Mouse (Mus musculus): ENCODE results near the gene Traf4. TPM values are rescaled to one million over a fixed set of nuclear protein-coding genes. Genes with fewer than 3 reads are reported as not detected.
"Not testable (repeated sequence)": the region's sequence is repeated elsewhere in the genome, so short reads cannot be mapped to it uniquely, and the experiment has no call there.

The Traf4 gene
- polyA plus RNA-seq, 1 experiment from 2014 or later = 149 TPM

DNA sequence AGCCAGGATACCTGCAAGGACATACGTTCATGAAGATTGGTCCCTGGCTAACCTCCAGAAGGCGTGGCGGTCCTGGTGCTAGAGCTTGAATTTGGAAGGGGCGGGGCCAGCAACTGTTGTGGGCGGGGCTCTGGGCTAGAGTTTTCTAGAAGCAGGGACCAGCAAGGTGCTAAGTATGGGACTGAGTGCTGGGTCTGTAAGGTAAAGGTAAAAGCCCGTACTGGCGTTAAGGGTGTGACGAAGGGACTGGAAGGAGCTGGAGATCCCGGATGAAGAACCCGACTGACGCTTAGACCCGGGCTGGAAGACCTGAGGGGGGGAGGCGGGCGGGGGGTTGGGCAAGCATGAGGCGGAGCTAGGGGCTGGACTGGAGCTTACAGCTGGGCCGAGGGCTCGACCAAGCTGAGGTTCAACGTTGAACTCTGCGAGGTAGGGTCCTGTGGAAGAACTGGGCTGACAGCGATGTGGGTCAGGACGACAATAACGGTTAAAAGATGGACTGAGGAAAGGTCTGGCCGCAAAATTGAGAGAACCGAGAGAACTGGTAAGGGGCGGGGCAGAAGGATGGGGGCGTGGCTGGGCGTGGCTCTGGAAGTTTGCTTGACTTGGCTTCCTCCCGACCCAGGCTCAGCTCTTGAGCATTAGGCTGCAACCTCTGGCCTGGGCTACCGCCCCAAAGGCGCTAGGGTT lies 29.2 kb upstream of the Traf4 start:
- Histone ChIP-seq H3K27me3 (no peaks in the 10 kb centered on the region), H3K27ac (no peak overlapping the region), H3K36me3 (peaks cover 30% of the 10 kb centered on the region), H3K4me3 (peak overlapping the region; percentile 34), H3K9me3 (replicated peaks) (no peaks in the 10 kb centered on the region), H3K4me1 (peaks cover 20% of the 10 kb centered on the region), H3K4me2 (replicated peaks) (peak overlapping the region; percentile 51), H3K9ac (0 out of 2 replicates have a peak overlapping the region, but pooled peaks have one; percentile 41)
- 2% methylated on average over 30 of the region's 30 CpGs for WGBS
- ATAC-seq (ENCODE audit: low FRiP score) = peak; percentile 55; the same call in 1 of the 2 replicates

GRCm38 (mm10) chr11:78193113-78193512 lies 27.7 kb upstream of the Traf4 start, which contains the start of gene Proca1:
Gene Proca1 (plus strand): TSS chr11:78193392.
- Histone ChIP-seq H3K4me1 (peaks cover 25% of the 10 kb centered on the region), H3K9ac (no peak within 1 kb of the TSS), H3K36me3 (peaks cover 30% of the 10 kb centered on the region), H3K9me3 (replicated peaks) (no peaks in the 10 kb centered on the region), H3K4me3 (peak within 1 kb of the TSS; percentile 34), H3K27me3 (no peaks in the 10 kb centered on the region), H3K4me2 (replicated peaks) (peak within 1 kb of the TSS; percentile 51), H3K27ac (no peak within 1 kb of the TSS)
- 85% methylated on average over 1 of the region's 1 CpGs for WGBS
- ATAC-seq (ENCODE audit: low FRiP score) = no peak

GRCm38 (mm10) chr11:78190041-78190440 lies 24.7 kb upstream of the Traf4 start:
- peak overlapping the region; percentile 65 for H3K4me2 ChIP-seq (replicated peaks)
- H3K36me3 ChIP-seq = peaks cover 30% of the 10 kb centered on the region
- H3K27me3 ChIP-seq = no peaks in the 10 kb centered on the region
- peak overlapping the region; percentile 76; the same call in 1 of the 2 replicates for H3K4me3 ChIP-seq
- H3K4me1 ChIP-seq = peaks cover 24% of the 10 kb centered on the region
- WGBS = 64% methylated on average over 6 of the region's 6 CpGs
- ATAC-seq (ENCODE audit: low FRiP score) = no peak
- H3K27ac ChIP-seq = peak overlapping the region; percentile 96
- no peaks in the 10 kb centered on the region for H3K9me3 ChIP-seq (replicated peaks)
- peak overlapping the region; percentile 89; the same call in 1 of the 2 replicates for H3K9ac ChIP-seq

GRCm38 (mm10) chr11:78189234-78190040 lies 24.0 kb upstream of the Traf4 start:
- Histone ChIP-seq H3K4me1 (peaks cover 18% of the 10 kb centered on the region), H3K9ac (peak overlapping the region; percentile 89), H3K4me3 (peak overlapping the region; percentile 76), H3K4me2 (replicated peaks) (peak overlapping the region; percentile 65), H3K27ac (peak overlapping the region; percentile 96), H3K36me3 (peaks cover 30% of the 10 kb centered on the region), H3K27me3 (no peaks in the 10 kb centered on the region), H3K9me3 (replicated peaks) (no peaks in the 10 kb centered on the region)
- WGBS = under 1% methylated on average over 42 of the region's 42 CpGs
- peak; percentile 83 for ATAC-seq (ENCODE audit: low FRiP score)

DNA sequence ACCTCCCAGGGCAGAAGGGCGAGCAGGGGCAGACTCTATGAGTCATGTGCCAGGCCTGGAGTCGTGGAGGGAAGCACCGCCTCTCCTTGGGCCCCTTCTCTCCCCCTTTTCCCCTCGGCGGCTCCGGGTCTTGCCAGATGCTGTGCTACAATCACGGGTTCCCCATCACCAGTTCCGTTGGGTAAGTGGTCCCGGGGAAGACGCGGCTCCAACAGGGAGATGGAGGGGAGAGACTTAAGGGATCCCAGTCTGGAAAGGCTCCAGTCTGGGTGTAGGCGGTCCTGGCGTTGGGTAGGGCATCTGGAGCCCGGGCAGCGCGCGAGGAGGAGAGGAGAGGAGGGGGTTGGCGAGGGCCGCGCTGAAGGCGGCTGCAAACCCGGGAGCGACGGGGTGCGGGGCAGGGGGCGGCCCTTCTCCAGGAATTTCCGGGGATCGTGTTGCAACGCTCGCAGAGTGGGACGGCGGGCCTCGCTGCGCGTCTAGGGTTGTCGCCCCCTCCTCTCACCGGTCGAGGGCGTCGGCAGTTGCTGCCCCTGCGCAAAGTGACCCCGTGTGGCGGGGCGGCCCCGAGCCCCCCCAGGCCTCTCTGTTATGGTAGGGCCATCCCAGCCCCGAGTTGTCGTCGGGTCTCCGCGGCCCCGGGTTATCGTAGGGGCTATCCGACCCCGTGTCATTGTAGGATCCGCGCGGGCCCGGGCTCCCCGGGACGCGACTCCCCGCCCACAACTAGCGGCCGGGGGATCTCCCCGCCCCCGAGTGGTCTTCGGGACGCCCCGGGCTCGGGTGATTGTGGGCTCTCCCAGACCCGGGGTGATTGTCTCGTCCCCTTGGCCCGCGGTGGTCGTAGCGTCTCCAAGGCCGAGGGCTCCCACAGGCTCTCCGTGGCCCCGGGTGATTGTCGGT lies 23.2 kb upstream of the Traf4 start, which contains the start of gene Rab34:
TSS of gene Rab34 (plus strand) at position 100 of the 903 bp plus-strand sequence.
- H3K9me3 ChIP-seq (replicated peaks) = no peaks in the 10 kb centered on the region
- H3K4me2 ChIP-seq (replicated peaks) = peak within 1 kb of the TSS; percentile 65
- ATAC-seq (ENCODE audit: low FRiP score) = peak; percentile 70
- no peaks in the 10 kb centered on the region for H3K27me3 ChIP-seq
- WGBS = under 1% methylated on average over 76 of the region's 80 CpGs
- peak within 1 kb of the TSS; percentile 96 for H3K27ac ChIP-seq
- H3K9ac ChIP-seq = peak within 1 kb of the TSS; percentile 89
- H3K4me3 ChIP-seq = peak within 1 kb of the TSS; percentile 76
- H3K4me1 ChIP-seq = peaks cover 21% of the 10 kb centered on the region
- H3K36me3 ChIP-seq = peaks cover 26% of the 10 kb centered on the region

GRCm38 (mm10) chr11:78184702-78185101 lies 19.3 kb upstream of the Traf4 start:
- Histone ChIP-seq H3K36me3 (peaks cover 17% of the 10 kb centered on the region), H3K4me1 (peaks cover 35% of the 10 kb centered on the region)
- not testable (repeated sequence) for H3K4me3 ChIP-seq; H3K9me3 ChIP-seq (replicated peaks); H3K27me3 ChIP-seq; H3K27ac ChIP-seq; H3K4me2 ChIP-seq (replicated peaks); ATAC-seq (ENCODE audit: low FRiP score); H3K9ac ChIP-seq
- 94% methylated on average over 6 of the region's 6 CpGs for WGBS

DNA sequence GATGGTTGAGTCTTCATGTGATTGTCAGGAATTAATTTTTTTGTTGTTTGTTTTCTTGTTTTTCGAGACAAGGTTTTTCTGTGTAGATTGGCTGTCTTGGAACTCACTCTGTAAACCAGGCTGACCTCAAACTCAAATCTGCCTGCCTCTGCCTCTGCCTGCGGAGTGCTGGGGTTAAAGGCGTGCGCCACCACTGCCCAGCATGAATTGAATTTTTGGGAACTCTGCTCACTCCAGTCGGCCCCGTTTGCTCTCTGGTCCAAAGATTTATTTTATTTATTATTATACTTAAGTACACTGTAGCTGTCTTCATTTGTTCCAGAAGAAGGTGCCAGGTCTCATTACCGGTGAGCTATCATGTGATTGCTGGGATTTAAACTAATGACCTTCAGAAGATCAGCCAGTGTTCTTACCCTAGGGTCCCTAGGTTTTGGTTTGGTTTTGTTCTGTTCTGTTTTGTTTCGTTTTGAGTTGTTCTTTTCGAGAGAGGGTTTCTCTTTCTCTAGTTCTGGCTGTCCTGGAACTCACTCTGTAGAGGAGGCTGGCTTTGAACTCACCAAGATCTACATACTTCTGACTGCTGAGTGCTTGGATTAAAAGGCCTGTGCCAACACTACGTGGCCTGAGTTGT lies 18.6 kb upstream of the Traf4 start:
- H3K9me3 ChIP-seq (replicated peaks) = no peaks in the 10 kb centered on the region
- H3K9ac ChIP-seq = peak overlapping the region; percentile 13
- H3K27ac ChIP-seq = no peak overlapping the region
- peaks cover 40% of the 10 kb centered on the region for H3K4me1 ChIP-seq
- 0 out of 2 replicates have a peak, but pooled peaks have one; percentile 6 for ATAC-seq (ENCODE audit: low FRiP score)
- WGBS = 53% methylated on average over 10 of the region's 10 CpGs
- peak overlapping the region; percentile 76; the same call in 1 of the 2 replicates for H3K4me3 ChIP-seq
- H3K36me3 ChIP-seq = peaks cover 22% of the 10 kb centered on the region
- peak overlapping the region; percentile 41 for H3K4me2 ChIP-seq (replicated peaks)
- no peaks in the 10 kb centered on the region for H3K27me3 ChIP-seq

DNA sequence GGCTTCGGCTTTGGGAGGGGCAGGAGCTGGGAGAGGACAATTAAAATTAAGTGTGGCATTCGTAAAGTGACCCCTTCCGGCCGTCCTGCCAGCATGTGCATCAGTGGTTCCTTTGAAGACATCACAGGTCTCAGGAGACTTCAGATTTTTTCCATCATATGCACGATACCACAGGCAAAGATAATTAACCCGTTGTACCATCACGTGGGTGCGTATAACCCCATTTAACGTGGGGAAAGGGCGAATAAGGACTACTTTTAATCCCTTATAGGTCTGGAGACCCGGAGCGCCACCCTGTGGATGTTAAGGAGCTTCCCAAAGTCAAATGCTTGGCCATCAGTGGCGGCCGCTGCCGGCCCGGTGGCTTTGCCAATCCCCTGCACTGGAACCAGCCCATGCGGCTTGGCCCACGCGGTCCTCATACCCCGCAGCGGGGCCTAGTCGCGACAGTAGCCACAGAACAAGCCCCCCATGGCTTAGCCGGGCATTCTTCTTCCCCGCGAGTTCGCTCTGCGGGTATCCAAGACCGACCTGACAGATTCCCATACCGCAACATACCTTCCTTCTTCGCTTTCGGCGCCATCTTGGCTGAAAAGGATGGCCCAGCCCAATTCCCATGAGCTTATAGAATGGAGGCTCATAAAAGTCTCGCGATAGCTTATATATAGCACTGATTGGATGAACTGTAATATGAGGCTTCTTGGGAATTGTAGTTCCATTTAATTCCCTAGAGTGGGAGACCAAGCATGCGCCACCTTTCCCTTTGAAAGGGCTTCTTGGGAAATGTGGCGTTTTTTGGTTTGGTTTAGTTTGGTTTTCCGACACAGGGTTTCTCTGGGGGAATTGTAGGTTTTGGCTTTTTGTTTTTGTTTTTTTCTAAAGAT lies 17.8 kb upstream of the Traf4 start, which contains the start of gene Rpl23a:
TSS of gene Rpl23a (minus strand) at position 624 of the 884 bp plus-strand sequence.
- H3K4me3 ChIP-seq = peak within 1 kb of the TSS; percentile 76
- under 1% methylated on average over 38 of the region's 38 CpGs for WGBS
- H3K36me3 ChIP-seq = peaks cover 22% of the 10 kb centered on the region
- H3K27ac ChIP-seq = peak within 1 kb of the TSS; percentile 95
- peak within 1 kb of the TSS; percentile 76 for H3K4me2 ChIP-seq (replicated peaks)
- H3K27me3 ChIP-seq = no peaks in the 10 kb centered on the region
- H3K9me3 ChIP-seq (replicated peaks) = no peaks in the 10 kb centered on the region
- peak; percentile 92 for ATAC-seq (ENCODE audit: low FRiP score)
- peaks cover 44% of the 10 kb centered on the region for H3K4me1 ChIP-seq
- peak within 1 kb of the TSS; percentile 92 for H3K9ac ChIP-seq

DNA sequence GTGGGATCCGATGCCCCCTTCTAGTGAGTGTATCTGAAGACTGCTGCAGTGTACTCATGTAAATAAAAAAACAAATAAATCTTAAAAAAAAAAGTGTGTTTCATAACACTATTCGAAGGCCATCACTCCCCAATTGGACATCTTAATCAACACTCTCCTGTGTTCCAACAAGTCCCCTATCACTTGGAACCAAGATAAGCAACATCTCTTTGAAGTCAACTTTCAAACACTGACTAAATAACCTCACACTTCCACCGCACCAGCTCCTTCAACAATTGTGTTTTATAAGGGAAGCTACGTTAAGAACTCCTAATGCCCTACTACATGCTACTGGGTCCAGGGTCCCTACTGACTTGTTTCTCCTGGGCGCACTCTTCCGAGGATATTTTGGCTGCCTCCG lies 17.1 kb upstream of the Traf4 start:
- peak overlapping the region; percentile 92 for H3K9ac ChIP-seq
- WGBS = 10% methylated on average over 7 of the region's 7 CpGs
- no peaks in the 10 kb centered on the region for H3K9me3 ChIP-seq (replicated peaks)
- peaks cover 22% of the 10 kb centered on the region for H3K36me3 ChIP-seq
- peak overlapping the region; percentile 76 for H3K4me3 ChIP-seq
- H3K4me1 ChIP-seq = peaks cover 46% of the 10 kb centered on the region
- H3K27ac ChIP-seq = peak overlapping the region; percentile 95
- no peaks in the 10 kb centered on the region for H3K27me3 ChIP-seq
- peak overlapping the region; percentile 76 for H3K4me2 ChIP-seq (replicated peaks)
- ATAC-seq (ENCODE audit: low FRiP score) = no peak

DNA sequence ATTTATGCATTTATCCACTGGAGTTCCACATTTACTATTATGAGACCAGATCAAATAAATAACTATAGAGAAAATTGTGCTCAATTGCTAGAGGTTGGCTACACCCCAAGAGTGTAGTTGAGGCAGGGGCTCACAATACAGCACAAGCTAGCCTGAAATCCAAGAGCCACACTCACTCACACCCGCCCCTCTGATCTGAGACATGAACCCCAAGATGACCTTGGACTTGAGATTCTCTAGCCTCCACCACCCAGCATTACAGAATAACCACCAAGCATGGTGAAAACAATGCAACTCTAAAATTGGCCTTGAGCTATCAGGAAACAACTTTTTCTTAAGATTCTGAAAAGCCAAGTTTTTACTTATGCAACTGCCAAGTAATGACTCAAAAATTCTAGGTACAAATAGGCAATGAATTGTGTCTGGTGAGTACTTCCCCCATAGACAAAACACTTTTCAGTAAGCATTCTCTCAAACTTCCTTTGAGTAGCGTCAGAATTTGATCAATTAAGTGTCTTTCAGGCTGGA lies 16.5 kb upstream of the Traf4 start:
- Histone ChIP-seq H3K9ac (peak overlapping the region; percentile 92), H3K36me3 (peaks cover 22% of the 10 kb centered on the region), H3K9me3 (replicated peaks) (no peaks in the 10 kb centered on the region), H3K4me1 (peaks cover 52% of the 10 kb centered on the region), H3K4me2 (replicated peaks) (peak overlapping the region; percentile 76), H3K4me3 (peak overlapping the region; percentile 76), H3K27ac (no peak overlapping the region), H3K27me3 (no peaks in the 10 kb centered on the region)
- ATAC-seq (ENCODE audit: low FRiP score) = no peak
- 44% methylated on average over 2 of the region's 2 CpGs for WGBS
